Mouse (Mus musculus) cerebellum, adult 2 months (tissue): ENCODE measurements at regions not wholly inside any gene's neighbourhood (a gene's known extent, or its start where the extent isn't known, plus 50 kb on each side); places are given as distances from the start of the nearest gene placed in this dataset.

Experiments
- CTCF ChIP-seq: fragments of 200-500 bp; IDR thresholded peaks from 2 replicates; pipeline ENCODE4 v1.5.1; 2011; ENCODE audit warnings: low read depth, mild to moderate bottlenecking, control low read depth, low read length, moderate library complexity, borderline replicate concordance; ENCODE audit not compliant: insufficient read depth
- POLR2A ChIP-seq: fragments of 200-500 bp; IDR thresholded peaks from 2 replicates; pipeline ENCODE4 v1.6.1; 2011; ENCODE audit warnings: low read length, control low read depth, borderline replicate concordance; ENCODE audit not compliant: insufficient read depth

DNA sequence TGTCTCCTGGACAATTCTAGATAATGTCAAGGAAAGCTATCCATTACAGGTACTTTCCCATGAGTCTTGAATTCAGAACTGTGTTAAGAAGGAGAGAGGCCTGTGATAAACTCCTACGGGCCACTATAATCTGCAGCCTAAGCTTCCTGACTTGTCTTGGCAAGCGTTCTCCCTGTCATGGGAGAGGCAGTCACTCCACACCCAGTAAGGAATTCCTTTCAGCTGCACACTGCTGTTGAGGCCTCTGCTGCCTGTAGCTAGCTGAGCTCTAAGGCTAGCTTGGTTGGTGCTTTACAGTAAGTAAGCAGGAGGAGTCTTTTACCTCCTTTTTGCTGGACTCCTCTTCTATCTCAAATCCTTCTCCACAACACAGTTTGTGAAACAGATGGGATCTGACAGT lies 224.2 kb downstream of the Nucb2 start:
- TF ChIP-seq CTCF (no peak), POLR2A (no peak)
